Mouse (Mus musculus): ENCODE measurements at regions not wholly inside any gene's neighbourhood (a gene's known extent, or its start where the extent isn't known, plus 50 kb on each side); places are given as distances from the start of the nearest gene placed in this dataset.

DNA sequence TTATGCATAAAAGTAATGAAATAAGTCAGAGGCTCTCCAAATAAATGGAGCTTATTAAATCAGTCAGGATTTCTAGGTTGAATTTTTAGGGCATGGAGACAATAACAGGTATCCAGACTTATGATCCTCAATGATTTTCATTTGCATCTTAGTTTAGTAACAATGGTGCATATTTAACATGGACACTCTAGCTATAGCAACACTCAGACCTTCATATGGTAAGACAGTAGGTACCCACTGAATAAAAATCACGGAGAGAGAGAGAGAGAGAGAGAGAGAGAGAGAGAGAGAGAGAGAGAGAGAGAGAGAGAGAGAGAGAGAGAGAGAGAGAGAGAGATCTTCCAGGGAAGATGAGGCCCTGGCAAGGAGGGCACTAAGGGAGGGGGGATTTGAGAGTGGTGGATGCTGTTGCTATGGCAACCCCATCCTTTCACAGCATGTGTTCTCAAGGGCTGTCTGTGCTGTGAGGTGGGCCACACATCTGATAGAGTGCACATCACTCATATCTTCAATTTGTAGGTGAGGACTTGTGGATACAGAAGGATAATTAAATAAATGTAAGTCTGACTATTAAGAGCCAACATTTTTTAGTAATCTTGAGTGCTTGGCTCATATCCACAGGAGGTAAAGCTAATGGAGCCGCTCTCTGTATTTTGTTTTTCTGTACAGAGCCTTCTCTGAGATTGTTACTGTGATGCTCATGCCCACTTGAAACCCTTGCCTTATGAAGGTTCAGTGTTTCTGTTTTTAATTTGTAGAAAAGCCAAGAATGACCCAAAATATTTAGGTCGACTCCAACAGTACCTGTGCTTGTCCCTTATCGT lies 227.7 kb downstream of the Otor start:
- no peak for DNase-seq

DNA sequence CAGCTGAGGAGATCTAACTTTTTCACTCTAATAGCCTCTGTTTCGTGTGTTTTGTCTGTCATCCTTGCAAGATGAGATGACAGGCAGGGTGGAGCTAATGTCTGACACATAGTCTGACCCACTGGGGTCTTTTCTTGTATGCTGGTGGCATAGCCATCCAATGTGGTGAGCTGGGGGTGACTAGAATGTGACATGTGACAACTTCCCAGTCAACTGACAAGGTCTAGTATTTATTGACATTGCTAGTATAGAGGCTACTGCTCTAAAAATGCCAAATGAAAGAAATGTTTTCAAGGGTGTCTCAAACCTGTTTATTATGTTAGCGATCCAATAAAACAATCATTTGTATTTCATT lies 228.3 kb downstream of the Otor start:
- no peak for DNase-seq

DNA sequence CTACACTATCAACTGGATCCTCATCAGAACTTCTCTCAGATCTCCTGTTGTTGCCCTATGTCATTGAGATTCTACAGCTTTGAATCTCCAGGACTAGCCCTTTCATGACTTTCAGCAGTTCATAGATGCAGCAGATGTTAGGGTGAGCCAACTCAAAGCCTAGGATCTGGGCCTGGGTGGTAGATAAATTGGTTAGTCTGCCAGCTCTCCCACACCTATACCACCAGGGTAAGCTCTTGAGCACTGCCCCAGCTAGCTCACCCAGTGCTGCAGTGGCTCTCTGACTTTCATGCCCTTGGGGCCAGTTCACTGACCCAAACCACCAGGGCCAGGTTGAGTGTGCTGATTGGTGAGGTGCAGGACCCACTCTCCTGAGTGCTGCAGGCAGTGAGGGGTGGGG lies 220.5 kb upstream of the Pcsk2 start:
- no peak for DNase-seq

DNA sequence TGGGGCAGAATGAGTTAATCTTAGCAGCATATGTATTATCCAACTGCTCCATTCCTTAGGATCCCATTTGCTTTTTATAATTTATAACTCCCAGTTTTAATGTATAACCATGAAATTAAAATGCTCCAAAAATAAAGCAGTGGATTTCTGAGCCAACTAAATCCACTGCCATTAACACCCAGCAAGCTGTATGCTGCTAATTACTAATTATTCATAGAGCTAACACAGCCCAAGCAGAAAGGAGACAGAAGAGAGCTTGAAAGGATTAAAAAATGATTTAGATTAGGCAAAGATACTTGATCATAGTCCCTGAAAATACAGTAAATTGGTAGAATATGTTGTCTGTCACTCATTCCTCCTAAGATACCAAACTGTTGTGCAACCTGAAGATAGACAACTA lies 213.9 kb upstream of the Pcsk2 start:
- DNase-seq, result no peak

DNA sequence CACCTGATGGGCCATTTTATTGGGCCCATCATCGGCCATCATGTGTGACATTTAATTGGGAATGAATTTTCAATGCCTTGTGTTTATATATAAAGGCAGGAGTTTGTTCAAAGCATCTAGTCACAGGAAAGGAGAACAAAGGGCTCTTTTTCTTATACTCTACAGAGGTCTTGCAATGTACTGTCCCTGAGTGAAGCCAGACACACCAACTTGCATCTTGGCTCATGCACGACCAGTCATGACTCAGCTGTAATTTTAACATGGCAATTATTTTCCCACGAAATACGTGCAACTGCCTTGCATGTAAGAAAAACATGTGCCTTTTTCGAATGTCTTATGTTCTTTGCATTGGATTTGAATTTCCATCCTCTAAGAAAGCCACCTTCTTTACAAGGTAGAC lies 205.6 kb upstream of the Pcsk2 start:
- no peak for DNase-seq

DNA sequence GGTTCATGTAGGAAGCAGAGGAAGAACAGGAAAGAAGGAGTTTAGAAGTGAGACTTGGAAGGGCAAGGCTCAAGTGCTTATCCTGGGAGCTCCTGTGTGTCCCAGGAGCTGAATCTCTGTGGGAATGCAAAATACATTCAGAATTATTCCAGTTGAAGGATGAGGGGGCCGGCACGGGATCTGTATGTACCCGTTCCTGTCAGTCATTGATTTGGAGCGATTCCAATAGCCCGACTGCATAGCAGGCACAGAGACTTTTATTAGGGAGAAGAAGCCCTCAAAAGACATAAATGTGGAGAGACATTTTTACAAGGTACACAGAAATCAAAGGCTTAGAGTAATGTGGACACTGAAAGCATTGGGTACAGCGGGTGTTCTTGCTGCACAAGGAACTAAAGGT lies 181.8 kb upstream of the Pcsk2 start:
- DNase-seq, result no peak

DNA sequence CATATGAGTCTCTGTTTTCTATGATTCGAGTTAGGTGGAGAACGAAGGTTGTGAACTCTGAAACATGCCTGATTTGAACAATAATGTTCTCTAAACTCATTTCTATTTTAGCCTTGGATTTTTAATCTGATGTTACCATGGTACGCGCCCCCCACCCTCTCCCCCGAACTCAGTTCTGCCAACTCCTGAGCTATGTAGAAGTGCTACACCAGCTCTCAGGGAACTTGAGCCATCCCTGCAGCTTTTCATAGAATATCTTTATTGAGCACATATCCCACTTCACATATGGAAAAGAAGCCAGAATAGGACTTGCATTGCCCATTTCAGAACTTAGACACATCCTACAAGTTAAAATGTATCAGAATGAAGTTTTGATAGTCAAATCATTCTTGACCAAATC lies 180.0 kb upstream of the Pcsk2 start:
- no peak for DNase-seq
